Mouse (Mus musculus) olfactory bulb, adult 2 months (tissue): ENCODE data around the gene Atoh7.

ENCODE experiments used
- CTCF ChIP-seq: fragments of 200-500 bp; IDR thresholded peaks from 2 replicates; pipeline ENCODE4 v1.5.1; 2012; ENCODE audit warnings: low read depth, mild to moderate bottlenecking, low read length, moderate library complexity; ENCODE audit not compliant: insufficient read depth
- POLR2A ChIP-seq: fragments of 200-500 bp; IDR thresholded peaks from 2 replicates; pipeline ENCODE4 v1.6.1; 2012; ENCODE audit warnings: mild to moderate bottlenecking, low read depth, low read length, moderate library complexity; ENCODE audit not compliant: insufficient read depth

DNA sequence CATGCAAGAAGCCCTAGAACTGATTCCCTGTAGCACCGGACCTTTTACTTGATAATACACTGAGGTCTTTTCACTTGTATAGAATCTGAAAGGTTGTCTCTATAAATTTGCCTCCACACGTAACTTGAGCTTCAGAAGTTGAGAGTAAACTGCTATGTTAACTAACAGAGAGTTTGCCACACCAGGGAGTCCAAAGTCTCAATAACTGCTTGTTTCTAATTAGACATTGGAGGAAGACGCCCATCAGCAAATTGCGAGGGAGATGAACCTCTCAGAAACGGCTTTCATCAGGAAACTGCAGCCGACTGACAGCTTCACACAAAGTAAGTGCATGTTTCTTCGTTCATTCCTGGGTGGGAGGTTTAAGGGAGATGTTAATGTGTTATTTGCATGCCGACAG, 33.9 kb upstream of the Atoh7 start:
- TF ChIP-seq CTCF (no peak), POLR2A (no peak)
